Mouse (Mus musculus): Measurements from ENCODE around the gene Fxyd6. TPM values are rescaled to one million over a fixed set of nuclear protein-coding genes. Genes with fewer than 3 reads are reported as not detected.
A peak's percentile ranks its signal among the peaks of the same experiment; 100 is the strongest.

Fxyd6 gene
- total RNA-seq, 1 experiment from 2014 or later: not detected

GRCm38 (mm10) chr9:45371337-45371707 is 1.3 kb downstream of the Fxyd6 start:
- no peak for ATAC-seq (replicated peaks; ENCODE audit: insufficient number of reproducible peaks, low FRiP score, low TSS enrichment, poor library complexity, severe bottlenecking)

GRCm38 (mm10) chr9:45373896-45374295 is 3.9 kb downstream of the Fxyd6 start:
- ATAC-seq (replicated peaks; ENCODE audit: insufficient number of reproducible peaks, low FRiP score, low TSS enrichment, poor library complexity, severe bottlenecking): no peak

GRCm38 (mm10) chr9:45374988-45375502 is 5.1 kb downstream of the Fxyd6 start:
- ATAC-seq (replicated peaks; ENCODE audit: insufficient number of reproducible peaks, low FRiP score, low TSS enrichment, poor library complexity, severe bottlenecking): no peak

- no peak for ATAC-seq (replicated peaks; ENCODE audit: insufficient number of reproducible peaks, low FRiP score, low TSS enrichment, poor library complexity, severe bottlenecking)
These were observed 6.4 kb downstream of the Fxyd6 start for GRCm38 (mm10) chr9:45376427-45376826.

- no peak for ATAC-seq (replicated peaks; ENCODE audit: insufficient number of reproducible peaks, low FRiP score, low TSS enrichment, poor library complexity, severe bottlenecking)
These were observed 6.9 kb downstream of the Fxyd6 start for GRCm38 (mm10) chr9:45376883-45377282.

- no peak for ATAC-seq (replicated peaks; ENCODE audit: insufficient number of reproducible peaks, low FRiP score, low TSS enrichment, poor library complexity, severe bottlenecking)
These were observed 10.6 kb downstream of the Fxyd6 start for GRCm38 (mm10) chr9:45380411-45381251.

- no peak for ATAC-seq (replicated peaks; ENCODE audit: insufficient number of reproducible peaks, low FRiP score, low TSS enrichment, poor library complexity, severe bottlenecking)
These were observed 12.4 kb downstream of the Fxyd6 start for GRCm38 (mm10) chr9:45382336-45382735.

- no peak for ATAC-seq (replicated peaks; ENCODE audit: insufficient number of reproducible peaks, low FRiP score, low TSS enrichment, poor library complexity, severe bottlenecking)
These were observed 12.8 kb downstream of the Fxyd6 start for GRCm38 (mm10) chr9:45382834-45383233.

- ATAC-seq (replicated peaks; ENCODE audit: insufficient number of reproducible peaks, low FRiP score, low TSS enrichment, poor library complexity, severe bottlenecking): no peak
These were observed 13.9 kb downstream of the Fxyd6 start for GRCm38 (mm10) chr9:45383883-45384282.

- no peak for ATAC-seq (replicated peaks; ENCODE audit: insufficient number of reproducible peaks, low FRiP score, low TSS enrichment, poor library complexity, severe bottlenecking)
These were observed 16.7 kb downstream of the Fxyd6 start for GRCm38 (mm10) chr9:45386698-45387097.

GRCm38 (mm10) chr9:45388385-45388994 is 18.5 kb downstream of the Fxyd6 start:
- ATAC-seq (replicated peaks; ENCODE audit: insufficient number of reproducible peaks, low FRiP score, low TSS enrichment, poor library complexity, severe bottlenecking): peak; percentile 90

GRCm38 (mm10) chr9:45389596-45389995 is 19.6 kb downstream of the Fxyd6 start:
- no peak for ATAC-seq (replicated peaks; ENCODE audit: insufficient number of reproducible peaks, low FRiP score, low TSS enrichment, poor library complexity, severe bottlenecking)

GRCm38 (mm10) chr9:45391299-45391698 is 21.3 kb downstream of the Fxyd6 start:
- no peak for ATAC-seq (replicated peaks; ENCODE audit: insufficient number of reproducible peaks, low FRiP score, low TSS enrichment, poor library complexity, severe bottlenecking)

- no peak for ATAC-seq (replicated peaks; ENCODE audit: insufficient number of reproducible peaks, low FRiP score, low TSS enrichment, poor library complexity, severe bottlenecking)
These were observed 25.2 kb downstream of the Fxyd6 start for GRCm38 (mm10) chr9:45395218-45395617.

GRCm38 (mm10) chr9:45395796-45396195 is 25.8 kb downstream of the Fxyd6 start:
- ATAC-seq (replicated peaks; ENCODE audit: insufficient number of reproducible peaks, low FRiP score, low TSS enrichment, poor library complexity, severe bottlenecking): no peak

GRCm38 (mm10) chr9:45398336-45398735 is 28.4 kb downstream of the Fxyd6 start:
- no peak for ATAC-seq (replicated peaks; ENCODE audit: insufficient number of reproducible peaks, low FRiP score, low TSS enrichment, poor library complexity, severe bottlenecking)

- no peak for ATAC-seq (replicated peaks; ENCODE audit: insufficient number of reproducible peaks, low FRiP score, low TSS enrichment, poor library complexity, severe bottlenecking)
These were observed 29.4 kb downstream of the Fxyd6 start, which contains the start of gene Fxyd2 for GRCm38 (mm10) chr9:45399434-45399833. Fxyd2 (plus strand) TSS chr9:45399669.

GRCm38 (mm10) chr9:45401851-45402250 is 31.9 kb downstream of the Fxyd6 start:
- no peak for ATAC-seq (replicated peaks; ENCODE audit: insufficient number of reproducible peaks, low FRiP score, low TSS enrichment, poor library complexity, severe bottlenecking)

GRCm38 (mm10) chr9:45402957-45403356 is 33.0 kb downstream of the Fxyd6 start:
- no peak for ATAC-seq (replicated peaks; ENCODE audit: insufficient number of reproducible peaks, low FRiP score, low TSS enrichment, poor library complexity, severe bottlenecking)

GRCm38 (mm10) chr9:45405694-45406093 is 35.7 kb downstream of the Fxyd6 start:
- ATAC-seq (replicated peaks; ENCODE audit: insufficient number of reproducible peaks, low FRiP score, low TSS enrichment, poor library complexity, severe bottlenecking): no peak

Measured in monocyte, adult 5-6 weeks (primary cell).